8 mouse cellular contexts compared by ENCODE assay signal in the genomic region with DNA sequence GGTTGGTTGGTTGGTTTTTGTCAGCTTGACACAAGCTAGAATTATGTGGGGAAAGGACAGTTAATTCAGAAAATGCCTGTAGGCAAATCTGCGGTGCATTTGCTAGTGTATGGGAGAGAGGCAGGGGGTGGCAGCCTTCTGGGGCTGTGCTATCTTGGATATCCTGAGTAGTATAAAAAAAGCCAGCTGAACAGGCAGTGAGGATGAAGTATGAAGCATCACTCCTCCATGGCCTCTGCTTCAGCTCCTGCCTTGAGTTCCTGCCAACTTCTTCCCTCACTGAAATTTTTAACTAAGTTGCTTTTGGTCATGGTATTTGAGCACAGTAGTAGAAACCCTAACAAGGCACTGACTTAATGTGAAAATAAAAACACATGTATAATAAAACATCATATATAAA.
"Had no signal": no experiment of that assay in that cellular context is flagged by ENCODE, and none has a peak within 500 bp of the region (broad histone marks: within the 10 kb centered on the region; RNA-seq: fewer than 3 reads in every experiment).

No protein-coding gene starts in this region.

- DNase-seq: kidney, adult 8-10 months; kidney, postnatal 25 days; layer of hippocampus, adult 9-11 months; layer of hippocampus, postnatal 36 days; lung, embryonic 14.5 days; lung, postnatal 14 days; retina, postnatal 1 day; thymus, postnatal 4 days had no signal
